Mouse (Mus musculus) neural tube, embryonic 10.5 days (tissue): ENCODE measurements around the gene Dach2.
"Not testable (repeated sequence)": the region's sequence is repeated elsewhere in the genome, so short reads cannot be mapped to it uniquely, and the experiment has no call there.

Experiments used
- DNase-seq: peaks from one replicate; pipeline ENCODE4 v3.0.0-alpha.2; 2017; ENCODE audit warnings: low spot score; ENCODE audit errors: extremely low spot score

Gene Dach2

DNA sequence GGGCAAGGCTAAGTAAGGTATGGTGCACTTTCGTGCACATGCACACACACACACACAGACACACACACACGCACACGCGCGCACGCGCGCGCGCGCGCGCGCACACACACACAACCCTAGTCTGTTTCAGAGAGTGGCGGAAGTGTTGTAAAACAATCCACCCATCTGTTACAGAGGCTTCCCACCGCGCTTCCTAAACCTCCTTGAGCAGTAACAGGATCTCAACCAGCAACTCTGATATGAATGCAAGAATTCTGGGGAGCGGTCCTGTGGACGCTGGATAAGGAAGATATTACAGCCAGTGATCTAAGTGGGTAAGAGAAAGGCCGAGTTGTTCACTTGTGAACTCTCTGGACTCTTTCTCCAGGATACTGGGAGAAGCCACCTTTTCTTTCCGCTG lies at the start of gene Dach2:
TSS of gene Dach2 (plus strand) at position 107 of the 400 bp plus-strand sequence.
- peak; percentile 34 for DNase-seq

DNA sequence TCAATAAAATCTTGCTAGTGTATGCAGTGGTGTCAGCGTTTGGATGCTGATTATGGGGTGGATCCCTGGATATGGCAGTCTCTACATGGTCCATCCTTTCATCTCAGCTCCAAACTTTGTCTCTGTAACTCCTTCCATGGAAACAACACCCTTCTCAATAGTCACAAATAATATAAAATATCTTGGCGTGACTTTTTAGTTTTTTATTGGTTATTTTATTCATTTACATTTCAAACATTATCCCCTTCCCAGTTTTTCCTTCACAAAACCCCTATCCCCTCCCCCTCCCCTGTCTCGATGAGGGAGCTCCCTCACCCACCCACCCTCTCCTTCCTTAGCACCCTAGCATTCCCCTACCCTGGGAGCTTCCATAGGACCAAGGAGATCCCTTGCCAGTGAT lies 44.9 kb upstream of the Dach2 start:
- not testable (repeated sequence) for DNase-seq

DNA sequence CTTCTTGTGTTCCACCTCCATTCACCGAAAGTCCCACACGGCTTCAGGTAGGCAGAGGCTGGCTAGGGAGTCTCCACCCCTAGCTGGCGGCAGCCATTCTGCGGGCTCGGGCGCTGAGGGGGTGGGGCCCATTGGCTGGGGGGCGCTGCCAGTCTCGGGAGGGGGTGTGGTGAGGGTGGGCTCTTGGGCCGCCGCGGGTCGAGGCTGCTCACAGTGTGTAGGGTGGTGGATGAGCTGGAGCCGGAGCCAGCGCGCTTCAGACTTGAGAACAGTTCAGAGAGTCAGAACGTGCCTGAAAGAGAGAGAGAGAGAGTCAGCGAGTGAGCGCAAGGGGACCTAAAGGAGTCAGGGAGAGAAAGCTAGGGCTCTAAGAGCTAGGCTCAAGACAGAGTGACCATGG lies 721 bp downstream of the Dach2 start:
- DNase-seq, result peak; percentile 68

DNA sequence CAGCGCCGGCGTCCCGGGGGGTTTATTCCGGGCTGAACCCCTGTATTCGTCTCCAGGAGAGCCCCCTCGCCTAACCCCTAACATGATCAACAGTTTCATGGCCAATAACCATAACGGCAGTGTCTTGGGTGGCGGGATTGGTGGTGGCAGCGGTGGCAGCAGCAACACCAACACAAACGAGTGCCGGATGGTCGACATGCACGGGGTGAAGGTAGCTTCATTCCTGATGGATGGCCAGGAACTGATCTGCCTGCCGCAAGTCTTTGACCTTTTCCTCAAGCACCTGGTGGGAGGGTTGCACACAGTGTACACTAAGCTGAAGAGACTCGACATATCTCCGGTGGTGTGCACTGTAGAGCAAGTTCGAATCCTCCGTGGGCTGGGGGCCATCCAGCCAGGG lies 1.2 kb downstream of the Dach2 start:
- no peak for DNase-seq

DNA sequence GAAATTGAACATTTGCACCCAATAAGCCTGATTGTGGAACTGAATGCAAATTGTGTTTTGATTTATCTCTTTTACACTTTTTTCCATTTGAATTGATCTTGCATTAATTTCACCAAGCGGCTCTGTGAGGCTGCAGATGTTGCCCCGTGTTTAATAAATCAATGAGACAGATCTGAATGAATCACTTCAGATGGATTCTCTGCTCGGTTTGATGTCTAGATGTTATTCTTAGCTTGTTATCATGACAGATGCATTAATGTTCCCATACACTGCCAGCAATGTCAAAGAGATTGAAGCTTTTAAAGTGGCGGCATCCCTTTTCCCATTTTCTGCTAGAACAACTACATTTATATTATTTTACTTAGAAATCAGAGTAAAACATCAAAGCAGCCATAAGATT lies 7.0 kb downstream of the Dach2 start:
- DNase-seq, result no peak

DNA sequence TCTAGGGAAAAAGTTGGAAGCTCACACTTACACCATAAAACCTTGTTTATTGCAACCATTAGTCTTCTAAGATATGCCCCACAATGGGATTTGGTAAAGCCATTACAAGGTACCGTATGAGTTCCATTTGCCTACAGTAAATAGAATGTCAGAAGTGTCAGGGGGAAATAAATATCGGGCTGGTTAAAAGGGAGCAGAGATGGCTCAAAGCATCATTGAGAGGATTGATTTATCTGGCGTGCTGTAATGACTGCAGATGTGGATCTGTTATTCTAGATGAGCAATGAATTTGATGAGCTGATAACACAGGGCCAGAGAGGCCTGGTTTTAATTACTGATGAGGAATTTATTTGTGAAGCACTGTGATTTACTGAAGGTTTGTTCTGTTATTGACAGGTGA lies 40.8 kb downstream of the Dach2 start:
- no peak for DNase-seq

DNA sequence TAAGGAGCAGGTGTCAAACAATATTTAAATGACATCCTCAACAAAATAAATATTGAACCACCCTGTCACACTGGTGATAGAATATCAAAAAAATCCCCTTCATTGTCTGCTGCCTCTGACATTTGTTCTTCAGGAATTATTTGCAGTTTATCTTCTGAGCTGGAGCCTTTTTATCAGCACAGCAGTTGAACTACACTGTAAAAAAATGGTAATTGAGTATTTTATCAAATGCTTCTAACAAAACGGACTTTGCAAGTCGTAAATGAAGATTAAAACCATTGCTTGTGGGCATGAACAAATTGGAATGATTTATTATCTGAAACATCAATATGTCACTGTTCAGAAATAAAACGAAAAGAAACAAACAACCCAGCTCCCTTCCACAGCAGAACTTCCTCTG lies 97.1 kb downstream of the Dach2 start:
- no peak for DNase-seq

DNA sequence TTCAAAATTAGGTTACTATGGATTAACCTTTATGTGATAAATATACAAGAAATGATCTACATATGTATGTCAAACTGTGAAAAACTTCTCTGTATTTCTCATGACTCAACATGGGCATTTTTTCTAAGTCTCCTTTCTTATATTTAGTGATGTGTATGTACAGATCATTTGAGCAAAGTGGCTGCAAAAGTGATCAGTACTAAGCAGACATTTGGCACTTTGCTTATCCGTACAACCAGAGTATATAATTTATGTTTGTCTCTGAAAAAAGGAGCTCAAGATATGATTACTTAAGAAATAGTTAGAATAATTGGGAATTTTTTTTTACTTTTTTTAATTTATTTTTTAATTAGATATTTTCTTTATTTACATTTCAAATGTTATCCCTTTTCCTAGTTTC lies 111.4 kb downstream of the Dach2 start:
- DNase-seq, result no peak

DNA sequence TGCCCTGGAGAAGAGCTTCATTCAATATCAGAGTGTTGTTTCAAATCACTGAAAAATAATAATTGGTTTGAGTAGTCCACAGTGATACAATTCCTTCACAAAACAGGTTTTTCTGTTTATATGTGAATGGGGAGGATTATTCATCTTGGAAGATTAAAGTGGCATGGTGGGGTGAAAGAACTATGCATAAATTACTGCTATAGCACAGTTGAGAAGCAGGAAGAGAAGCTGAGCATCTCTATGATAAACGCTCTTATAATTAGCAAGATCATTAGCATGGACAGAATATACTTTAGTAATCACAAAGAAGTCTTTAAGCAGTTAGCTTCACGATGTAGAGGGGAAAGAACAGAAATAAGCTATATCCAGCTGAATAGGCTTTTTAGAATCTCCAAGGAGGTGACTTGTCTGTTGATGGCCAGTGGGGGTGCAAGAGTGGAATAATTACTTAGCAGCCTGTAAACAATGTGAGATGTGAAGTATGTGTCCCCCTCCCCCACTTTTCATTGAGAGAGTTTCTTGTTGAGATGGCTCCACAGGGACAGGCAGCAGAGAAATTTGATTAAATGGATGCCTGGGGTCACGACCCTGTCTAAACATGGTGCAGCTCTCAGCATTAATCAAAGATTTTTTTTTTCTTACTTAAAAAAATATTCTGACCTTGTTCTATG lies 124.3 kb downstream of the Dach2 start:
- DNase-seq, result peak; percentile 12

DNA sequence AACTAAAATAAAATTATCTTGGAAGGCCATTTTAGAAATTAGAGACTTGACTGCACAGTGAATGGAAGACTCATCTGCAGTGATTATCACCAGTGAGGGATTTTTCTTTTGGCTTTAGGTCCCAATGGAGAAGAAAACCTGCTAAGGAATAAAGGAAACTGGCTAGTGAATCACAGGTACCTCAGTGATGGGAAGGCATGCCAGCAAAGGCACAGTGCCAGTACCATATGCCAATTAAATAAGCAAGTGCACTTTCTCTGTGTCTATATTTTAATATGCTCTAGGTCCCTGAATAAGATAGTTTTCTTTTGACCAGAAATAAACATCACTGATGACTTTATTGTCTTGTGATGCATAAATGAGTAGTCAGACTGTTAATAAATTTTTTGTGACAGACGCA lies 184.8 kb downstream of the Dach2 start:
- no peak for DNase-seq

DNA sequence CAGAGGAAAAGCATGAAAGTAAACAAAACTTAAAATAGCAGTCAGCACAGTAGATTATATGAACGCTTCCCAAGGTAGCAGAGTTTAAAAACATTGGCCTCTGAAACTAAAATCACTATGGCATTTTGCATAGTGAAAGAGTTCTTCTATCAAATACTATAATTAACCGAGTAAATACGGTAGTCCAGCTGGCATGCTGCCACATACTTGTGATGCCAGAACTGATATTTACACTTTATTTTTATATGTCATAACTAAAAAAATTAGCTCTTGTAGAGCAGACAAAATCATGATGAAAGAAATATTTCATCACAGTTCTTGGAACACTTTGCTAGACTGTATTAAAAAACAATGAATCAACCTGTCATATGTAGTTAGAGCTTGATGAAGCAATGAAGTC lies 247.8 kb downstream of the Dach2 start:
- DNase-seq, result no peak

DNA sequence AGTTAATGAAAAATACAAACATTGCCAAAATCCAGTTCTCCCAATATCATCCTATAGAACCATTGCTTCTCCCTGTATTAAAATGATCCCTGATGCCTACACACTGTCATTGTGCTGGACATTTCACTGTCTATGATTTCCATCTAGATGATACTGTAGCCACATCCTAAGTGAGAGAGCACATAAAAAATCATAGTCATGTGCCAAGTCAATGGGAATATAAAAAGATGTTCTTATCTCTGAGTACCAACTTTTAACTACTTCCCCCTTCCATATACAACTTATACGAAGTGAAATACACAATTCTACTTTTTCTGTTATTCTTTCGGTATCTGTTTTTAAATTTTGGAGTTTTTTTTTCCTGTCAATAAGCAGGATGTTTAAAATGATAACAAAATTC lies 266.6 kb downstream of the Dach2 start:
- DNase-seq, result no peak

DNA sequence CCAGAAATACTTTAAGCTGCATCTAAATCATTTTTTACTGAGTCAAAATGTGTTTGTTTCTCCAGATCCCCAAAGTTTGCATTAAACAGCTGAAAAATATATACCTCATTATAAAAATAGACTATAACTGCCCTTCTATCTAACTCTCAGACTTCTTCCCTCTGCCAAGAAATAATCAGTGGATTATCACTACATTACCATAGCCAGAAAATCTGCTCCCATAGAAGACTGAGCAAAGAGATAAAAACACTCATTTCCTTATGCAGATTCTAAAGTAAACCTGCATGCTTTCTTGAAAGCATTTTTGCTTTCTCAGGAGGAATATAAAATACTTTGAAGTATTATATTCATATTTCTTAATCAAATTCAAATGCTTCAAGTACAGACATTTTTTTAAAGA lies 368.8 kb downstream of the Dach2 start:
- DNase-seq, result no peak

DNA sequence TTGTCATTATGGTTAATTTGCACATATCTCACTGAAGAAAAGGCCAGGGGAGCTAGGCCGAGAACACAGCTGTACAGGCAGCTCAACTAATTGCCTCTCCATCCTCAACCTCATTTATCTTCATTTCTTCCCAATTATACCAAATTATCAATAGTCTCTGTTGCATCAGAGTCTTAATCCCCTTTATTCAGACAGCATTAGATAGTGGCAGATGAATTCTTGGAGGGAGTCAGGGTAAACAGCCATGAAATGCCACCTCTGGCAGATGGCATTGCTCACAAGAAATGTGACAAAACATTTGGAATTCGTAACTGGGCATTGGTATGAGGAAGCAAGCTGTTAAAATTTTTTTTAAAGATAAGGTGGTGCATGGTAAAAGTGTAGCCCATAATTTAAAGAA lies 389.9 kb downstream of the Dach2 start:
- DNase-seq, result no peak

DNA sequence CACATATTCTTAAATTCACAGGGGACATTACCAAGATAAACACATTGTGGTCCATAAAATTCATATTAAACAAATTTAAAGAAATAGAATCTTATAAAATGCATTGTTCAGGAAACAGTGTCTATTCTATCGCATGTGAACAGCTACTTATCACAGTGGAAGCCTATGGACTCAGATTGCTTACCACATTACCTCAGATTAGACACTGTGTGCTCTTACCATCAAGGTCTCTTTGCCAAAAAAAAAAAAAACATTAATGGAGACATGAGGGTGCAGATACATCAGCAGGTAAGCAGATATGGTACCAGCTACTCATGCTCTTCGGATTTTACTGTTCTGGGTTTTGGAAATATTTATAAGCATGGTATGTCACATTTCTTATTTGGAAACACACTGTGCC lies 415.1 kb downstream of the Dach2 start:
- no peak for DNase-seq

DNA sequence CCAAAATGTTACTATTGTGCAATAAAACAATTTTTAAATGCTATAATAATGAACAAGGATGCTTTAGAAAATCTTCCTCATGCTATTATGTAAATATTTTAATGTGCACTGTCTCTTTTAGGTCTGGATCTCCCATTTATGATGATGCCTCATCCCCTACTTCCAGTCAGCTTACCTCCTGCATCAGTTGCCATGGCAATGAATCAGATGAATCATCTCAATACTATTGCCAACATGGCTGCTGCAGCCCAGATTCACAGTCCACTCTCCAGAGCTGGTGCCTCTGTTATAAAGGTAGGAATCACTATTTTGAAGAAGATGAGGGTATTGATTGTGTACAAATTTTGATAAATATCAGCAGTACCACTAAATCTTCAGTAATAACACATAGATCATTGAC lies 426.8 kb downstream of the Dach2 start:
- DNase-seq, result no peak

DNA sequence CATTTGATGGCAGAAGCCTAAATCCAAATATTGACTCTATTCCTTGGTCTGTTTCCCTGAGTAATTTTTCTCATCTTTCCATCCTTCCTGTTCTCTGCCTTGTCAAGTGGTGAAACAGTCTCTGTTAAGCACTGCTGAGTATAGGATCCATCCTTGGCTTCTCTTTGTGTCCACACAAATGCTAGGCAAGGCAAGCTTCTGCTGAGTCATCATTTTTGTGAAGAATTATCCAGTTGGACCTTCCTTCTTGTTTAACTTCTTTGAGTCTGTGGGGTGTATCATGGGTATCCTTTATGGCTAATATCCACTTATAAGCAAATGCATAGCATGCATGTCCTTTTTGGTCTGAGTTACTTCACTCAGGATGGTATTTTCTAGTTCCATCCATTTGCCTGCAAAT lies 449.8 kb downstream of the Dach2 start:
- no peak for DNase-seq

DNA sequence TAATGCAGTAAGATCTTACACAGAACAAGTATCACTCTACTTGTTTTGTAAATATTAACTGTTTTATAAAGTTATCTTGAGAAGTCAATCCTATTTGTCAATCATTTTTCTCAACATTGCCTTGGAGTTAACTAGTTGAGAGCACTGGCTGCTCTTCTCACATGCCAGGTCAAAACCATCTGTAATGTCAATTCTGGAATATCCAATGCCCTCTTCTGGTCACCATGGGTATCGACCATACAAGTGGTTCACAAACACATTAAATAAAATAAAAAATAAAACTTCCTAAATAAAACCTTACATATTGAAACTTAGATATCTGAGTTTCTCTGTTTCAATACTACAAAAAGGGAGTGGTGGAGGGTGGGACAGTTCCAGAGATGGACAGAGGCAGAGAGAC lies 495.0 kb downstream of the Dach2 start:
- no peak for DNase-seq

DNA sequence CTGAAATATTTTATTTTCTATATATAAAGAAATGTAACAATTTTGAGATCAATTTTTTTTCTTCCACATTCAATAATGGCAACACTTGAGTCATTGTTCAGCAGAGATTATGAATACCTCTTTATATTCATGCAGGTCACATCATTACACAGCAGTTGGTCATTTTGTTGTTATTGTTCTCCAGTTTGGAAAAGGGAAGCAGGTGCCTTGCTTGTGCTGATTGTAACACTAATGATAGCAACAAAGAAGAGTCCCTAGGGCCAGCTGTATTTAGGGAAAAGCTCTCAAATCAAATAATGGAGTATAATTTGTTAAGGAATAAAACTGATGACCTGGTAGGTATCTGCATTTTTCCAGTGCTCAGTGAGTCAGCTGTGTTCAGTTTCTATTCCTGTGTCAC lies 513.1 kb downstream of the Dach2 start:
- DNase-seq, result no peak

DNA sequence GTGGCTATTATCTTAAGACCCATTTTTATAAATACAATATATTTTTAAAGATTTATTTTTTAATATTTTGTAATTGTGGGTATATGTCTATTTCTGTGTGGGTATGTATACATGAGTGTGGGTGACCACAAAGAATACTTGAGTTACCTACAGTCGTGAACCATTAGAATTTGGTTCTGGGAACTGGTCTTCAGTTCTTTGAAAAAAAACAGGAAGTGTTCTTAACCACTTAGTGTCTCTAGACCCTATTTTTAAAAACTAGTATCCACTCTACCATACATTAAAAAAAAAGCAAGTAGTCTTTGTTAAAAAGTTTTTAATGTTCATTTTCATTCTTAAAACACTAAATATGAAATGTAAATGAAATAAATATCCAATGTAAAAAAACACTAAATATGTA lies 529.5 kb downstream of the Dach2 start:
- DNase-seq, result no peak

DNA sequence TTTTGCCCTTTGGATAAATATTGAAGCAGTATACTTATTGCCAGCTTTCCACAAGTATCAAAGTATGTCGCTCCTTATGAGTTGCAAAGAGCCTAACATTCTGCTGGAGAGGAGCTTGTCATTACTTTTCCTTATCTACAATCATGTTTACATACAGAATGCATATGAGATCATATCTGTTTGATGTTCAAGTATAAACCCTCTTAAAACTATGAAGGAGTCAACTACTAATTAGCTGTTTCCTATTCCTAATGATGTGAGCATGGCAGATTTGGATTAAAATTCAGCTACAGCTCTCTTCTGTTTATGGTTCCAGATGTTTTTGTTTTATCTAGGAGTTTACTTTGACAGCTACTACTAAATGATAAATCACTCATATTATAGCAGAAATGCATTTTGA lies 535.8 kb downstream of the Dach2 start:
- DNase-seq, result no peak

DNA sequence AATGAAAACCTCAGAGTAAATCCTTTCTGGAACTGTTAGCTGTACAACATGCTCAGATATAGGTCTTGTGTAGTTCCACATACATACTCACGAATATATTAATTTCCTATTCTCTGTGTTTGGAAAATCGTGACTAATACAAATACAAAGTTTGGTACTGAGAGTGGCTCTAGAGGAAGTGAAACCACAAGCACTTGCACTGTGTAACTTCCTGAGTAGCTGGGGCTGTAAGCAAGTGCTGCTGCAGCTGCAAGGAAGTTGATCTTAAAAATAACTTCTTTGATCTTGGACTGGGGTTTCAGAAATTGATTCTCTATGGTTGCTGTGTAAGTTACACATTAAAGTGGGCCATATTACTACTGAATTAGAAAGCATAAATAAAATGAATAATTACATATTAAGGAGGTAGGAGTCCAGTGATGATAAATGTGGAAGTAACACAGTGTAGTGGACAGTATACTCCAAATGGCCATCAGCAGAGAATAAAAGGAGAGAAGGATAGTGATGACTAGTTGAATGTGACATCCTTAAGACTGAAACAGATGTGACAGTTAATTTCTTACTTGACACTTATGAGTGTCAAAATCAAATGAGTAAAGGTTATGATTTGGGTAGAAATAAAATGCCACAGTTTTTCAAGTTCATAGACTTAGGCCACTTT lies 570.7 kb downstream of the Dach2 start:
- DNase-seq, result no peak
